Mouse (Mus musculus): ENCODE data around the gene Hs6st3.

Gene Hs6st3

GRCm38 (mm10) chr14:119137906-119138785 lies at the start of gene Hs6st3:
TSS of gene Hs6st3 (plus strand) at chr14:119138341.
- peak; percentile 6 for DNase-seq

- DNase-seq = peak; percentile 79
Measured at GRCm38 (mm10) chr14:119098851-119099569, 39.1 kb upstream of the Hs6st3 start, which contains the start of gene Uggt2. TSS of gene Uggt2 (minus strand) at chr14:119099430.

GRCm38 (mm10) chr14:119099570-119099891 lies 38.6 kb upstream of the Hs6st3 start:
- DNase-seq = no peak

- no peak for DNase-seq
Measured at GRCm38 (mm10) chr14:119107591-119107990, 30.6 kb upstream of the Hs6st3 start.

- DNase-seq = no peak
Measured at GRCm38 (mm10) chr14:119108776-119109301, 29.3 kb upstream of the Hs6st3 start.

GRCm38 (mm10) chr14:119109776-119110218 lies 28.3 kb upstream of the Hs6st3 start:
- DNase-seq = no peak

- DNase-seq = no peak
Measured at GRCm38 (mm10) chr14:119112558-119112957, 25.6 kb upstream of the Hs6st3 start.

- DNase-seq = no peak
Measured at GRCm38 (mm10) chr14:119123582-119123981, 14.6 kb upstream of the Hs6st3 start.

- DNase-seq = no peak
Measured at GRCm38 (mm10) chr14:119124061-119124460, 14.1 kb upstream of the Hs6st3 start.

GRCm38 (mm10) chr14:119125840-119126239 lies 12.3 kb upstream of the Hs6st3 start:
- no peak for DNase-seq

GRCm38 (mm10) chr14:119127330-119127729 lies 10.8 kb upstream of the Hs6st3 start:
- DNase-seq = no peak

GRCm38 (mm10) chr14:119137512-119137905 lies 632 bp upstream of the Hs6st3 start:
- DNase-seq = peak; percentile 37

- no peak for DNase-seq
Measured at GRCm38 (mm10) chr14:119138786-119139100, 602 bp downstream of the Hs6st3 start.

- no peak for DNase-seq
Measured at GRCm38 (mm10) chr14:119139381-119139950, 1.3 kb downstream of the Hs6st3 start.

GRCm38 (mm10) chr14:119153088-119153487 lies 14.9 kb downstream of the Hs6st3 start:
- no peak for DNase-seq

GRCm38 (mm10) chr14:119193905-119194304 lies 55.8 kb downstream of the Hs6st3 start:
- no peak for DNase-seq

- DNase-seq = no peak
Measured at GRCm38 (mm10) chr14:119203508-119203907, 65.4 kb downstream of the Hs6st3 start.

GRCm38 (mm10) chr14:119215576-119216309 lies 77.6 kb downstream of the Hs6st3 start:
- no peak for DNase-seq

- no peak for DNase-seq
Measured at GRCm38 (mm10) chr14:119227709-119228338, 89.7 kb downstream of the Hs6st3 start.

GRCm38 (mm10) chr14:119233598-119233997 lies 95.5 kb downstream of the Hs6st3 start:
- no peak for DNase-seq

GRCm38 (mm10) chr14:119247131-119247530 lies 109.0 kb downstream of the Hs6st3 start:
- DNase-seq = no peak

GRCm38 (mm10) chr14:119248001-119248607 lies 110.0 kb downstream of the Hs6st3 start:
- no peak for DNase-seq

All from kidney, adult 18-20 months (tissue).